Mouse (Mus musculus): ENCODE results near the gene Catsper2. TPM values are rescaled to one million over a fixed set of nuclear protein-coding genes. Genes with fewer than 3 reads are reported as not detected.
"Not testable (repeated sequence)": the region's sequence is repeated elsewhere in the genome, so short reads cannot be mapped to it uniquely, and the experiment has no call there.

The Catsper2 gene
- total RNA-seq, 2 experiments from 2014 or later = 5.7 to 6.4 TPM

GRCm38 (mm10) chr2:121425890-121426289 lies 12.3 kb upstream of the Catsper2 start:
- no peak for DNase-seq

- no peak for DNase-seq
Measured at GRCm38 (mm10) chr2:121423166-121423565, 9.6 kb upstream of the Catsper2 start.

GRCm38 (mm10) chr2:121418476-121418875 lies 4.9 kb upstream of the Catsper2 start:
- no peak for DNase-seq

GRCm38 (mm10) chr2:121416356-121416755 lies 2.8 kb upstream of the Catsper2 start:
- DNase-seq = no peak

- DNase-seq = no peak
Measured at GRCm38 (mm10) chr2:121415591-121415990, 2.0 kb upstream of the Catsper2 start.

- DNase-seq = no peak
Measured at GRCm38 (mm10) chr2:121415103-121415502, 1.5 kb upstream of the Catsper2 start.

GRCm38 (mm10) chr2:121414139-121414685 lies 620 bp upstream of the Catsper2 start:
- DNase-seq = peak in 1 of 2 experiments; percentile 15

- peak in 1 of 2 experiments; percentile 8 for DNase-seq
Measured at GRCm38 (mm10) chr2:121412843-121413386, 677 bp downstream of the Catsper2 start.

- no peak for DNase-seq
Measured at GRCm38 (mm10) chr2:121408160-121408559, 5.4 kb downstream of the Catsper2 start.

GRCm38 (mm10) chr2:121403296-121403695 lies 10.3 kb downstream of the Catsper2 start:
- no peak for DNase-seq

GRCm38 (mm10) chr2:121396624-121397023 lies 17.0 kb downstream of the Catsper2 start:
- DNase-seq = peak; percentile 76 to 83

GRCm38 (mm10) chr2:121386961-121387575 lies 26.5 kb downstream of the Catsper2 start, which contains the start of gene Strc:
TSS of gene Strc (minus strand) at chr2:121387168.
- DNase-seq = not testable (repeated sequence)

GRCm38 (mm10) chr2:121374766-121375165 lies 38.8 kb downstream of the Catsper2 start:
- DNase-seq = no peak

GRCm38 (mm10) chr2:121372266-121372665 lies 41.3 kb downstream of the Catsper2 start:
- no peak for DNase-seq

- DNase-seq = no peak
Measured at GRCm38 (mm10) chr2:121370921-121371320, 42.7 kb downstream of the Catsper2 start.

- DNase-seq = no peak
Measured at GRCm38 (mm10) chr2:121368831-121369230, 44.8 kb downstream of the Catsper2 start.

- DNase-seq = no peak
Measured at GRCm38 (mm10) chr2:121363656-121364055, 49.9 kb downstream of the Catsper2 start.

- no peak for DNase-seq
Measured at GRCm38 (mm10) chr2:121359461-121359860, 54.1 kb downstream of the Catsper2 start.

GRCm38 (mm10) chr2:121358381-121358780 lies 55.2 kb downstream of the Catsper2 start:
- peak; percentile 83 to 84 for DNase-seq

GRCm38 (mm10) chr2:121357961-121358360 lies 55.6 kb downstream of the Catsper2 start:
- DNase-seq = no peak

GRCm38 (mm10) chr2:121357494-121357893 lies 56.1 kb downstream of the Catsper2 start, which contains the start of gene Ckmt1:
TSS of gene Ckmt1 (plus strand) at chr2:121357714.
- DNase-seq = no peak

- peak; percentile 98 for DNase-seq
Measured at GRCm38 (mm10) chr2:121354820-121355592, 58.6 kb downstream of the Catsper2 start, which contains the start of gene Ppip5k1. TSS of gene Ppip5k1 (minus strand) at chr2:121355396.

- no peak for DNase-seq
Measured at GRCm38 (mm10) chr2:121354378-121354777, 59.2 kb downstream of the Catsper2 start.

All from layer of hippocampus, postnatal 36 days (tissue).